Mouse (Mus musculus): Measurements from ENCODE around the gene Prkacb. TPM values are rescaled to one million over a fixed set of nuclear protein-coding genes. Genes with fewer than 3 reads are reported as not detected.

Prkacb gene
- 10.1 and 11.6 TPM in 2 replicates for polyA plus RNA-seq (2012; rRNA removed)

GRCm38 (mm10) chr3:146812901-146813393 lies at the start of gene Prkacb:
Prkacb (minus strand) TSS chr3:146812990.
- WGBS: under 1% methylated on average over 60 of the region's 60 CpGs
- peak; percentile 13 for DNase-seq (ENCODE audit: low read depth, low spot score)

DNA sequence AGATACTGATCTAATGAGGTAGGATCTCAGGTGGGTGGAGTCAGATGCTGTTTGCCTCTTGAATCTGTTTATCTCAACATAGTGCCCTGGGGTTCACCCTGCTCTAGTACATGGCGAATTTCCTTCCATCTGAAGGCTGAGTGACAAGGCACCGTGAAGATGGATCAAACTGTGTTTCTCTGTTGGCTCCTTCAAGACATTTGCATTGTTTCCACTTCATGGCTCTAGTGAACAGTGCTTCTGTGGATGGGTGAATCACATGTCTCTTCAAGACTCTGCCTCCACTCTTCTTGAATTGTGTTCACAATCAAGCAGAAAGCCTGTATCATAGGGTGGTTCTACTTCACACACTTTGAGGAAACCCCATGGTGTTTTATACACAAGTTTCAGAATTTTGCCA lies 47.5 kb upstream of the Prkacb start:
- no peak for DNase-seq (ENCODE audit: low read depth, low spot score)
- 88% methylated on average over 2 of the region's 2 CpGs for WGBS

GRCm38 (mm10) chr3:146857373-146857772 lies 44.6 kb upstream of the Prkacb start:
- DNase-seq (ENCODE audit: low read depth, low spot score): no peak
- WGBS: 87% methylated on average over 10 of the region's 10 CpGs

DNA sequence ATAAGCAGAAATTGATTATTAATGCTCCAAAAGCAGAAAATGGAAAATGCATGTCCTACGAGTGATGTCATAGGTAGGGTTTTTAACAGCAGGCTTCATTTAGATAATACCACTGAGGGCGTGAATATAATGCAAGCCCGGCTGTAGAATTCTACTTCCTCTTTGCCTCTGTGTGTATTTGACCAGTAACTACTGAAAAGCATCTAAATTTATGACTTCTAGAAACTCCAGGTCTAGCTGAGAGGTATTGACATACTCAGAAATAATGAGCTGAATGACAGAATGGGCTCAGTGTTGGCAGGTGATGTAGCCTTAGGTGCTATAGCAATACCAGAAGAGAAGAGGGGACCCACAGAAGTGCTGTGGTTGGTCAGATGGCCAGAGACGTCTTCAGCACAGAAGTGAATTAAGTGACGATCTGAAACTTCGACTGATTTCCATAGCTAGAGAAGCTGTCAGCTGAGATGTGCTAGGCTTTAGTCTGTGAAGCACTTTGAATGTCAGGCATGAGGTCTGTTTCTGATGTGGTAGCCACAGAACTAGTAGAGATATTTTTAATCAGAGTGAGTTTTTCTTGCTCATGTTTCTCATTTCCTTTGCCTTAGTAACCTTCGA lies 41.8 kb upstream of the Prkacb start:
- 61% methylated on average over 7 of the region's 7 CpGs for WGBS

DNA sequence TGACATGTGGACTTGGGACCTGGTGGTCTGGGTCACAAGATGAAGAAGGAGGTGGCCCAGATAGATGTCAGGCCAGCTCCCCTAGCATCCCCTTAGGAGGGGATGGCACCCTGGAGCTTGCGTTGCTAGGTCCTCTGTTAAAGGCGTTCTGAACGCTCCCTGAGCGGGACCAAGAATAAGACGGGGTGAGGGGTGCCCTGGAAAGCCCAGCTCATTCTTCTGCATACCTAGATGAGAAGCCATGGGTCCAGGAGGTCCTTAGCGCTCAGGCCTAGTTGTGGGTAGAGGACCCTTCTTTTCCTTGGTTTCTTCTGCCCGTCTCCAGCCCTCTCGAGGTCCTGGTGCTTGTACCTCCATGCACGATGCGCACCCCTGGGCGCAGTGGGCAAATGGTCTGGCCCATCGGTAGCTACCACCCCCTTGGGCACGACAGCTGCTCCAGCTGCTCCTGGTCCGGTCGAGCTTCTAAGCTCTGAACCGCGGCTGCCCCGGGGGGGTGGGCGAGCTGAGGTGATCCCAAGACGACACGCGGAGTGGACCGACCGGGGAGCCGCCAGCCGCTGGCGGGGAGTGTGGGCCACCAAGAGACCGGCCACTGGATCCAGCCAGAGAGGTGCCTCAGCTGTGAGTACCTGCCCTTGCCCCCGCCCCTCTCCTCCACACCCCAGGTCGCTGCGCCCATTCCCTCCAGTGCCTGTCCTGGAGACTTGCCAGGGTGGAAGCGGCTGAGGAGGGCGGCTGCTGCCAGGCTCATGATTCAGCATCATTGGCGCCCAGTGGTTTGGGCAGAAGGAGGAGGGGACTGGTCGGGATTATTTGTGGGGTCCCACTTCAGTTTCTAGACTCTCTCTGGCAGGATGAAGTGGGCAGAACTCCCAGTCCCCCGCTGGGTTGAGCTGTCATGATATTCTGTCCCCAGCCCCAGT lies 39.4 kb upstream of the Prkacb start, which contains the start of gene Ttll7:
TSS of gene Ttll7 (plus strand) at position 402 of the 926 bp plus-strand sequence.
- DNase-seq (ENCODE audit: low read depth, low spot score): peak; percentile 38
- under 1% methylated on average over 36 of the region's 36 CpGs for WGBS

More for the DNA sequence above, 41.8 kb upstream of the Prkacb start:
- DNase-seq (ENCODE audit: low read depth, low spot score): no peak

GRCm38 (mm10) chr3:146849360-146849759 lies 36.6 kb upstream of the Prkacb start:
- DNase-seq (ENCODE audit: low read depth, low spot score): no peak

DNA sequence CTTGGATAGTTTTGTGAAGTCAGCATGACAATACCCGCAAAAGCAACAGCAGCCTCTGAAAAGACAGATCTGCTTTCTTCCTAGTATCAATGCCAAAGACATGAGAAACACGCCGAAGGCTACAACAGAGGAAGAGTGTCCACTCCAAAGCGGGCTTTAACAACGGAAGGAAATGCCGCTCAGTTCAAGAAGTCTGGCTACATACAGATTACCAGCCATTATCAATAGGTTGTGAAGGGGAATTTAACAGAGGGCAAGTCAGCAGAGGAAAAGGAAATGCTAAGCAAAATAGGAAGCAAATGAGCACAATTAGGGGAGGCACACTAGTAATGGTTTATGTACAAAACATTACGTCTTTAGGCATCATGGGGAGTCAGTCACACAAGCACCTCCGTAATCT lies 35.3 kb upstream of the Prkacb start:
- DNase-seq (ENCODE audit: low read depth, low spot score): no peak
- WGBS: 79% methylated on average over 8 of the region's 8 CpGs

More at GRCm38 (mm10) chr3:146849360-146849759, 36.6 kb upstream of the Prkacb start:
- WGBS: 86% methylated on average over 7 of the region's 7 CpGs

GRCm38 (mm10) chr3:146846237-146846636 lies 33.4 kb upstream of the Prkacb start:
- DNase-seq (ENCODE audit: low read depth, low spot score): no peak
- 84% methylated on average over 5 of the region's 5 CpGs for WGBS

DNA sequence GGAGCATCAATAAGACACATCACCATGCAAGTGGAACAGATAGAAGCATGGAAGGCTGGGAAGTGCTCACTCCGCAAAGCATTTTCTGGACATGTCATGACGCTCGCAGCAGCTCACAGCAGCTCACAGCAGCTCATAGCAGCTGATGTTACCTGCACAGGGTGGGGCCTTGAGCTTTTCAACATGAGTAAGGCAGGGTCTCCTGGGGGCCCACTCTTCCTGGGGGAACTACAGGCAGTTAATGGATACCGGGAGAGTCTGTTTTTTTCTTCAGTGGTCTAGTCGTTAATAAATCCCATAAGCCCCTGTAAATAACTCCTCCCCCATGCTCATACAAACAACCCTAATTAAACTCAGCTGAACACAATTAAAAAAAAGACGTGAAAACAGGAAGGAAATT lies 30.7 kb upstream of the Prkacb start:
- DNase-seq (ENCODE audit: low read depth, low spot score): no peak
- 73% methylated on average over 6 of the region's 6 CpGs for WGBS

DNA sequence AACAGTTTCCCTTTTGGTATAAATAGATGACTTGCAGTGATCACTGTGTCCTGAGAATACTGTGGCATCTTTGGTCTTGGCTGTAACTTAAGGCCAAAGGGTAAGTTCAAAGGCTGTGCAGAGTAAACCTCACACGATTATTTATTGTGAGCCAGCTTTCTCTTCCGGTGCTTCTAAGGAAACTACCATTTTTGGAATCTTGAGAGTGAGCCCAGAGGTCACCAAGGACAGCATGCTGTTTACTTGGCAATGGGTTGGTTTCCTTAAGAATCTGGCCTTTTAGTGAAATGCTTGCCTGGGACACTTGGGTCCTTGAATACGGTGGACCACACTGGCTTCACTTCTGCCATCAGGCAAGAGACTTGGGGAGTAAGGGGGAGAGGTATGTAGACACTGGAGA lies 30.0 kb upstream of the Prkacb start:
- no peak for DNase-seq (ENCODE audit: low read depth, low spot score)
- 28% methylated on average over 3 of the region's 3 CpGs for WGBS

GRCm38 (mm10) chr3:146820718-146821117 lies 7.9 kb upstream of the Prkacb start:
- WGBS: 95% methylated on average over 4 of the region's 4 CpGs
- DNase-seq (ENCODE audit: low read depth, low spot score): no peak

DNA sequence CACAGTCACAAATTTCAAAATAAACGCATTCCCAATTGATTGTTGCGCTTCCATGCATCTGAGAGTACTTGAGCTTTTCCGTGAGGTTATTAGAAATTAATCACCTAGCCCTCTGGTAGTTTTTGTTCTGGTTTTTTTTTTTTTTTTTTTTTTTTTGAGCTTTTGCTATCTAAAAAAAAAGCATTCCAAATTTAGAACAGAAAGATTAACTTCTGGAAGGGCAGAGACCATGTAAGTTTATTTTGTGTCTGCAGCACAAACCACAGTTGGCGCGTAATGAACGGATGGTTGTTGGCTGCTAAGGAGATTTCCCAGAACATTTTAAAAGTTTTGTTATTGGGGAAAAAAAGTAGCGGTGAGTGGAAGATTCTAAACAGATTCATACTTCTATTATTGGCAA lies 834 bp upstream of the Prkacb start:
- DNase-seq (ENCODE audit: low read depth, low spot score): no peak
- WGBS: 62% methylated on average over 7 of the region's 7 CpGs

- DNase-seq (ENCODE audit: low read depth, low spot score): no peak
- WGBS: under 1% methylated on average over 58 of the region's 60 CpGs
Observed at GRCm38 (mm10) chr3:146812041-146812878, 530 bp downstream of the Prkacb start.

DNA sequence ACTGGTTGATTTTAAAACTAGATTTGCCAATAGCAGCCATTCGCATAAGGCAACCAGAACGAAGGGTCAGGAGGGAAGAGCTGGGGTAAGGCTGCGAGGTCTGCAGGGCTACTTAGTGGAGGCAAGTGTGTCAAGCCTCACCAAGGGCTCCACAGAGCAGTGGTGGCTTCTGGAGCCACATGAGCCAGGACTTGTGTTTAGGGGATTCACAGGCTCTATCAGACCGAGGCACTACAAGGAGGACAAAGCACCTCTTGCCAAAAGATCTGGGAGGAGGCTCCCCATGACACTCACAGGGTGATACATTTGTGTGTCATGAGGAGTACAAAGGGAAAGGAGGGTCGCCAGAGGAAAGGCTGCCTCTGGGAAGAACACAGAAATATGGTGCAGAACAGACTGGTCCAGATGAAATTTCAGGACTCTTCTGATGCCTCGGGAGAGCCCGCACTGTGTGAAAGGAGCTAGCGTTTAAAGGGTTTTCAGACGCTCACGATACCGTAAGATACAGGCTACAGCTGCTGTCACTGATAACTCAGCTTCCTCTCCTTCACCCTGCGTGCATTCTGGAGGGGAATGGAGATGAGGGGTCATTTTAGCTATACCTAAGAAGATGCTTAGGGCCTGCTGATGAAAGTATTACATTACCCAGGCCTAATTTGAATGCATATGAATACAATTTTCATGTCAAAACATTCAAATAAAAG lies 19.1 kb downstream of the Prkacb start:
- 91% methylated on average over 12 of the region's 12 CpGs for WGBS
- no peak for DNase-seq (ENCODE audit: low read depth, low spot score)

DNA sequence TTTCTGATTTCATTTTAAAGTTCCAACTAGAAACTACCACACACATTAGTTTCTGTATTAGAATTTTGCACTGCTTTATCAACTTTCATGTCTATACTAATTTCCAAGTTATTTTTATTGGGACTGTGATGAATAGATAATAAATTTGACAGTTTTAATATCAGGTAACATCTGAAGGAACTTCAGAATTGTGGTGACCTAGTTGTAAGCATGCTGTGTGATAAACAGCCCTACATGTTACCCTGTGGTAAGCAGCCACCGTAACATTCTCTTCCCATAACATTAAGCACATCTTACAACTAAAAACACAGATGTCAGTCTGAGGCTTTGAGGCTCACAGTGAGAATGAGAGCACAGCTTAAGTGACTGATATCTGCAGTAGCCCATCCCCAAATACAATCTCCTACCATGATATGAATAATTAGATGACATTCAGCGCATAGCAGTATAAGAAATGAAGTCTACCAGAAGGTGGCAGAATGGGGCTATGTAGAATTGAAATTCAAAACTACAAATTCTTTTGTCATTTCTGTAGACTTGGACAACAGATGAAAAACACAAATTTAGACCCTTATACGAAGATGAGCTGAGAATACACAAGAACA lies 20.5 kb downstream of the Prkacb start:
- 66% methylated on average over 3 of the region's 3 CpGs for WGBS
- DNase-seq (ENCODE audit: low read depth, low spot score): no peak

- 44% methylated on average over 3 of the region's 3 CpGs for WGBS
- DNase-seq (ENCODE audit: low read depth, low spot score): no peak
Observed at GRCm38 (mm10) chr3:146784233-146784632, 28.6 kb downstream of the Prkacb start.

GRCm38 (mm10) chr3:146783645-146784225 lies 29.1 kb downstream of the Prkacb start:
- 56% methylated on average over 7 of the region's 7 CpGs for WGBS
- no peak for DNase-seq (ENCODE audit: low read depth, low spot score)

DNA sequence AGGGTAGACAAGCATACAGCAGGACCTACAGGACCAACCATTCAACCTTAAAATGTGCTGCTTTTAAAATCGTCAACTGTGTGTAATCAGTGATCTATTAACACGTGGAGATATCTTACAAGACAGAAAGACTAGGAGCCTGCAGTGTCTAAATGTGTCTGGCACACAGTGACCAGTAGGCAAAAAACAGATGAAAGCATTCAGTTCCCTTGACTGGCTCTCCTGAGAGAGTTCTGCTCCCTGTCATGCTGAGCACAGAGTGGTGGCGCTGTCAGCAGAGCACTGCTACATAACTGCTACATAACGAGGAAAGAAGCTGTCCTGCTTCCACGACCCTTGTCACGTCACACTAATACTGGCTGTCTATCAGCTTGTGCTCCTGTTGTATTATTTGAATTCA lies 30.2 kb downstream of the Prkacb start:
- WGBS: 47% methylated on average over 6 of the region's 6 CpGs
- no peak for DNase-seq (ENCODE audit: low read depth, low spot score)
